Mouse (Mus musculus) layer of hippocampus, adult 9-10 months (tissue): ENCODE measurements at regions not wholly inside any gene's neighbourhood (a gene's known extent, or its start where the extent isn't known, plus 50 kb on each side); places are given as distances from the start of the nearest gene placed in this dataset.
A peak's percentile ranks its signal among the peaks of the same experiment; 100 is the strongest.

Experiments used
- DNase-seq: peaks from one replicate; pipeline ENCODE4 v3.0.0; 2022; ENCODE audit warnings: low spot score

- DNase-seq = peak; percentile 31
Measured at GRCm38 (mm10) chr6:143622161-143622560, 455.1 kb downstream of the Etnk1 start.

- no peak for DNase-seq
Measured at GRCm38 (mm10) chr6:143624901-143625300, 457.9 kb downstream of the Etnk1 start.

- DNase-seq = no peak
Measured at GRCm38 (mm10) chr6:143631581-143631980, 464.6 kb downstream of the Etnk1 start.

- DNase-seq = no peak
Measured at GRCm38 (mm10) chr6:143633710-143634109, 466.7 kb downstream of the Etnk1 start.

- DNase-seq = no peak
Measured at GRCm38 (mm10) chr6:143634334-143634733, 467.3 kb downstream of the Etnk1 start.

- DNase-seq = no peak
Measured at GRCm38 (mm10) chr6:143635043-143635442, 468.0 kb downstream of the Etnk1 start.

- DNase-seq = no peak
Measured at GRCm38 (mm10) chr6:143640652-143641051, 473.6 kb downstream of the Etnk1 start.

- no peak for DNase-seq
Measured at GRCm38 (mm10) chr6:143642052-143642451, 475.0 kb downstream of the Etnk1 start.

- DNase-seq = no peak
Measured at GRCm38 (mm10) chr6:143645989-143646388, 479.0 kb downstream of the Etnk1 start.

GRCm38 (mm10) chr6:143648501-143648900, 481.5 kb downstream of the Etnk1 start:
- DNase-seq = no peak

- no peak for DNase-seq
Measured at GRCm38 (mm10) chr6:143656576-143656975, 489.6 kb downstream of the Etnk1 start.

- DNase-seq = no peak
Measured at GRCm38 (mm10) chr6:143660837-143661236, 493.8 kb downstream of the Etnk1 start.

GRCm38 (mm10) chr6:143663306-143663705, 496.3 kb downstream of the Etnk1 start:
- no peak for DNase-seq

GRCm38 (mm10) chr6:143665374-143665773, 498.4 kb downstream of the Etnk1 start:
- DNase-seq = no peak

GRCm38 (mm10) chr6:143668551-143668950, 501.5 kb downstream of the Etnk1 start:
- DNase-seq = no peak

- DNase-seq = no peak
Measured at GRCm38 (mm10) chr6:143669446-143670130, 502.6 kb downstream of the Etnk1 start.

GRCm38 (mm10) chr6:143690131-143690530, 523.1 kb downstream of the Etnk1 start:
- no peak for DNase-seq

GRCm38 (mm10) chr6:143690866-143691265, 523.8 kb downstream of the Etnk1 start:
- no peak for DNase-seq

- DNase-seq = no peak
Measured at GRCm38 (mm10) chr6:143697997-143698396, 531.0 kb downstream of the Etnk1 start.

GRCm38 (mm10) chr6:143703984-143704383, 537.0 kb downstream of the Etnk1 start:
- DNase-seq = no peak

GRCm38 (mm10) chr6:143706451-143706850, 539.4 kb downstream of the Etnk1 start:
- no peak for DNase-seq

- peak; percentile 6 for DNase-seq
Measured at GRCm38 (mm10) chr6:143714461-143714860, 547.4 kb downstream of the Etnk1 start.

- DNase-seq = no peak
Measured at GRCm38 (mm10) chr6:143750074-143750473, 583.1 kb downstream of the Etnk1 start.
